Mouse (Mus musculus): ENCODE measurements around the gene Vangl2. TPM values are rescaled to one million over a fixed set of nuclear protein-coding genes. Genes with fewer than 3 reads are reported as not detected.

Gene Vangl2
- polyA plus RNA-seq, 1 experiment from 2014 or later: 2.3 TPM

DNA sequence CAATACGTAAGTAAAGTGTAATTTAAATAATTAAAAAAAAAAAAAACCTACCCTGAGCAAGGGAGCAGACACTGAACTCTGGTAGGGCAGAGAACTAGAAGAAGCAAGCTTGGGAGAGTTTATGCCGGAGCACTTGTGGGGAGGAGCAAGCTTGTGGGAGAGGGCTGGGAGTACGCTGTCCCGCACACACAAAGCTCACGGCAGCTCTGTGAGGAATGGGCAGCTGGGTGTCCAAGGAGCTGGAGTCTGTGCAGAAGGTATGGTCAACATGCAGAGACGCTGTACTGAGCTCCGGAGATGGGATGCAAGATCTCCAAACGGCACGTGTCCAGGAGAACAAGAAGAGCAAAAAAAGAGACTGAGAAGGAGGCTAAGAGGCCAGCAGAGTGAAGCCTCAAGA is 13.5 kb downstream of the Vangl2 start:
- no peak overlapping the region for H3K4me3 ChIP-seq
- H3K9ac ChIP-seq: no peak overlapping the region
- H3K4me2 ChIP-seq: no peak overlapping the region
- no peaks in the 10 kb centered on the region; the same call in 1 of the 2 replicates for H3K4me1 ChIP-seq
- peaks cover 2% of the 10 kb centered on the region for H3K36me3 ChIP-seq
- ATAC-seq: no peak
- no peaks in the 10 kb centered on the region for H3K27me3 ChIP-seq (replicated peaks)
- no peaks in the 10 kb centered on the region for H3K9me3 ChIP-seq (replicated peaks)
- H3K27ac ChIP-seq: no peak overlapping the region
- WGBS (ENCODE audit: insufficient replicate concordance): 77% methylated on average over 9 of the region's 9 CpGs

DNA sequence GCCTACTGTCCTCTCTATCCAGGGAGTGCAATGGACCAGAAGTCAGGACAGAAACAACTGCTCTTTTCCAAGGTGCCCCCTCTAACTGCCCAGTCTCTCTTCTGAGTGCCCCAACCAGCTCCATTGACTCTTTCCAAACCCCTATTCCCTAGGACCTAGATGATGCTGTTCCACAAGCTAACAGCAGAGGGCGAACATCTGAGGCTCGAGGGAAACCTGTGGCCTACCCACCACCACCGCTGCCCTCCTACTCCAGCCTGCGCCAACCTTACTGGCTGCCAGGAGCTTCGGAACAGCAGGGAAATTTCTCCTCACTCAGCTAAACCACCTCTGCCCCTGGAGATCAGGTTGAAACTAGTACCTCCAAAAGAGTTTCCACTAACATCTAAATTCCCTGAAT is 16.2 kb downstream of the Vangl2 start:
- H3K9ac ChIP-seq: no peak overlapping the region
- no peak overlapping the region for H3K4me2 ChIP-seq
- peaks cover 23% of the 10 kb centered on the region for H3K36me3 ChIP-seq
- H3K4me1 ChIP-seq: no peaks in the 10 kb centered on the region; the same call in 1 of the 2 replicates
- no peak overlapping the region for H3K4me3 ChIP-seq
- H3K9me3 ChIP-seq (replicated peaks): no peaks in the 10 kb centered on the region
- WGBS (ENCODE audit: insufficient replicate concordance): 34% methylated on average over 5 of the region's 5 CpGs
- no peaks in the 10 kb centered on the region for H3K27me3 ChIP-seq (replicated peaks)
- no peak overlapping the region for H3K27ac ChIP-seq
- ATAC-seq: no peak

DNA sequence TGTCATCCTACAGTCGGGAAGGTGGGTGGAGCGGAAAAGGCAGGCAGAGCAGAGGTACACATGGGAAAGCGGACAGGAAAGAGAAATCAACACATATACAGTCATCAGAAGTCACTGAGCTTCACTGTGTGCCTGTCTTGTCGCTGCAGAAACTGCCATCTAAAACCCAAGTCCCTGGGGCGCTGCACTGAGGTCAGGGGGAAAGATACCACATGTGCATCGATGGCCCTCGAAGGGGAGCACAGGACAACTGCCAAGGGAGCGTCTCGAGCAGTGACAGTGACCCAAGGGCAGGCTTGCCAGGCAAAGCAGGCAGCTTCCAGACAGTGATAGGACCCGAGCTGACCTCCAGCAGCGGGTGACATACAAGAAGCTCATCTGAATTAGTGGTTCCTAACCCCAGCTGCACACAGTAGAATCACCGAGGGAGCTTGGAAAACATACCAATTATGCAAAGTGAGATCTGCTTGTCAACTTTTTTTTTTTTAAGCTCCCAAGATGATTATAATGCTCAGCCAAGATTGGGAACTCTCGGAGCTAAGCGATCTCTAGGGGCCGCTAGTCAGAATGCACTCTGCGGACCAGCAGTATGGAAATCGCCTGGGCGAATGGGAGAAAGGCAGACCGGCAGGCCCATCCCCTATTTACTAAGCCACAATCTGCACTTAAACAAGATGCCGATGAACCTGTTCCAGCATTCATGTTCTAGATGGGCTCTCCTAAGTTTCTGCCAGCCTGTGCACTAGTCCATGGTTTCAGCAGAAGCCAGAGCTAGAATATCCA is 18.0 kb downstream of the Vangl2 start:
- WGBS (ENCODE audit: insufficient replicate concordance): 79% methylated on average over 20 of the region's 20 CpGs
- peaks cover 37% of the 10 kb centered on the region for H3K36me3 ChIP-seq
- H3K9me3 ChIP-seq (replicated peaks): no peaks in the 10 kb centered on the region
- H3K4me1 ChIP-seq: no peaks in the 10 kb centered on the region
- H3K27me3 ChIP-seq (replicated peaks): no peaks in the 10 kb centered on the region
- H3K9ac ChIP-seq: no peak overlapping the region
- no peak overlapping the region for H3K4me2 ChIP-seq
- H3K27ac ChIP-seq: no peak overlapping the region
- no peak for ATAC-seq
- no peak overlapping the region for H3K4me3 ChIP-seq

DNA sequence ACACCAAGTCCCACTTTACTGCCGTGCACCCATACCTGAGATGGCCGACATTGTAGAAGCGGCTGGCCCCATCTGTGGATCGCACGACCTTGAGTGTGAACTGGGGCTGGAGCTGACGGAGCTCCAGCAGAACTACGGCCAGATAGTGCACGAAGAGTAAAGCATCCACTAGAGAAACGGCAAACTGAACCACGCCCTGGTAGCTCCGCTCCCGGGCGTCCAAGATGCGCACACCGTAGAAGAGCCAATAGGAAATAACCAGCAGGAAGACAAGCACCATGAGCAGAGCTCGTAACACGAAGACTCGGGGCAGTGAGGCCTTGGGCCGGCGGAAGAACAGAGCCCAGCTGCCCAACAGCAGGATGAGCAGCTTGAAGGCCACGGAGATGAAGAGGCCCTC is 18.8 kb downstream of the Vangl2 start:
- Histone ChIP-seq H3K9ac (no peak overlapping the region), H3K9me3 (replicated peaks) (no peaks in the 10 kb centered on the region), H3K4me2 (no peak overlapping the region), H3K4me3 (no peak overlapping the region), H3K27ac (no peak overlapping the region), H3K4me1 (no peaks in the 10 kb centered on the region), H3K36me3 (peaks cover 37% of the 10 kb centered on the region), H3K27me3 (replicated peaks) (no peaks in the 10 kb centered on the region)
- WGBS (ENCODE audit: insufficient replicate concordance): 87% methylated on average over 21 of the region's 21 CpGs
- ATAC-seq: no peak

DNA sequence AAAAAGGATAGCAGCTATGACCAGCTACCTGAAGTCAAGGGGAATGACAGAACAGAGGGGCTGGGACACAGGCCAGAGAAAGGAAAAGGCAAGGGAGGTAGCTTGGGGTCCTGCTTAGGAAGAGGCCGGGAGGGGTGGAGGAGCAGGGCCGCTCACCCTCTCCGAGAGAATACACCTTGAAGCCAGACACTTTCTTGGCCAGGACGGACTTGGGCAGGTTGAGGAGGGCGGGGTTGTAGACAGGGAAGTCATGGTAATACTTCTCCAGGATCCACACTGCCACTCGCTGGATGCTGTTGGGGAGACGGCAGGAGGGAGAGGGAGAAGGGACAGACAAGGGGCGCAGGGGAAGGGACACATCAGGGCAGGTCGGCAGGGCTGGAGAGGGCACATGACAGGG is 19.9 kb downstream of the Vangl2 start:
- Histone ChIP-seq H3K4me3 (no peak overlapping the region), H3K4me2 (no peak overlapping the region), H3K9me3 (replicated peaks) (no peaks in the 10 kb centered on the region), H3K4me1 (no peaks in the 10 kb centered on the region), H3K27me3 (replicated peaks) (no peaks in the 10 kb centered on the region), H3K36me3 (peaks cover 37% of the 10 kb centered on the region), H3K9ac (no peak overlapping the region), H3K27ac (no peak overlapping the region)
- WGBS (ENCODE audit: insufficient replicate concordance): 90% methylated on average over 9 of the region's 9 CpGs
- ATAC-seq: no peak

DNA sequence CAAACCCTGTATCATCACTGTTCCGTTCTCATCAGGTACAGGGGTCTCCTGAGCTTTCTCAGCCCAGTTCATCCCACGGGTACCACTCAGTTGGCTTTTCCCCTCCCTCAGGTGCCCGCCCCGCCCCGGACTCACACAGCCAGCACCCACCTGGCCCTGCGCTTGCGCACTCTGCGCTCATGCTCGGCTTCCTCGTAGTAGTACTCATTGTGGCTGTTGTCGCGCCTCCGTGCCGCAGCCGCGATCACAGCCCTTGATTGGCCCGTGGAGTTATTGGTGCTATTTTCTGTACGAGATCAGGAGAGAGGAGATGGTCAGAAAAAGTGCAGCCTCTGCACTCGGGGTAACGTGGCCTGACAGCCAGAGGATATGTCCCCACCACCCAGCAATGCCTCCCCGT is 20.5 kb downstream of the Vangl2 start:
- Histone ChIP-seq H3K27me3 (replicated peaks) (no peaks in the 10 kb centered on the region), H3K4me1 (no peaks in the 10 kb centered on the region), H3K4me3 (no peak overlapping the region), H3K36me3 (peaks cover 37% of the 10 kb centered on the region), H3K9me3 (replicated peaks) (no peaks in the 10 kb centered on the region), H3K4me2 (no peak overlapping the region), H3K27ac (no peak overlapping the region), H3K9ac (no peak overlapping the region)
- ATAC-seq: no peak
- 95% methylated on average over 20 of the region's 21 CpGs for WGBS (ENCODE audit: insufficient replicate concordance)

DNA sequence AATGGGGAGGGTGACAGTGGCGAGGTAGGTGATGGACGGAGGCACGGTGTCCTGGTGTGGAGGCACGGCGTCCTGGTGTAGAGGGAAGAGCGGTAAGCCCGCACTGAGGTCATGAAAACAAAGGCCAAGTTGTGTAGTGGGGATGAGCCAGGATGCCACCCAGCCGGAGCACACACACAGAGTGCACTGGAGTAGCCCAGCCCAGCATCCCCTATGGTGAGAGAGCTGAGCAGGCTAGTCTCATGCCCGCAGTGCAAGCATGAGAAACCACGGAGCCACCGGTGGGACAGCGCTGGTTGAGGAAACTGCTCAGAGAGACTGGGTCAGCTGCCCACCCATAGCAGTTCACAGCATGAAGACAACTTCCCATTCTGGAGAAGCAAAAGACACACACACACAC is 26.6 kb downstream of the Vangl2 start:
- no peak for ATAC-seq
- Histone ChIP-seq H3K9ac (no peak overlapping the region), H3K4me1 (no peaks in the 10 kb centered on the region), H3K27me3 (replicated peaks) (no peaks in the 10 kb centered on the region), H3K9me3 (replicated peaks) (no peaks in the 10 kb centered on the region), H3K36me3 (peaks cover 11% of the 10 kb centered on the region), H3K4me2 (no peak overlapping the region), H3K4me3 (no peak overlapping the region), H3K27ac (no peak overlapping the region)
- 63% methylated on average over 12 of the region's 12 CpGs for WGBS (ENCODE audit: insufficient replicate concordance)

DNA sequence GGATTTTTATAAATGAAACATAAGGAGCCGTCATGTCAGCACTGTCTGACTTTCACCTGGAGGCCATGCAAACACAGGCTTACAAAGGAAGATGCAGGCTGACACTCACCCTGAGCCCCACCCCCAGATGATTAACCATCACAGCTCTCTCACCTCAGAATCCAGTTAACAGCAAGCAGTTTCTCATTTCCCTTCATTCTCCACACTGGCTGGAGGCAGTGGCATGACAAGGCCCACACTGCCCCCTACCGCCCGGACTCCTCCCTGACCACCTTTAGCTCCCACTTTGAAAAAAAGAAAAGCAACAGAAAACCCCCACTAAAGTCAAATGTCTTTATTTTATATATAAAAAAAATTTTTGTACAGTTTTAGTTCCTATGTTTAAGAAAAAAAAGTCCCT is 27.6 kb downstream of the Vangl2 start:
- no peaks in the 10 kb centered on the region for H3K27me3 ChIP-seq (replicated peaks)
- 35% methylated on average over 3 of the region's 3 CpGs for WGBS (ENCODE audit: insufficient replicate concordance)
- H3K4me2 ChIP-seq: no peak overlapping the region
- H3K36me3 ChIP-seq: peaks cover under 1% of the 10 kb centered on the region; the same call in 1 of the 2 replicates
- no peak for ATAC-seq
- no peak overlapping the region for H3K27ac ChIP-seq
- H3K4me1 ChIP-seq: 0 out of 2 replicates have a peak, but pooled peaks cover under 1% of the 10 kb centered on the region
- no peak overlapping the region for H3K9ac ChIP-seq
- H3K4me3 ChIP-seq: no peak overlapping the region
- no peaks in the 10 kb centered on the region for H3K9me3 ChIP-seq (replicated peaks)

DNA sequence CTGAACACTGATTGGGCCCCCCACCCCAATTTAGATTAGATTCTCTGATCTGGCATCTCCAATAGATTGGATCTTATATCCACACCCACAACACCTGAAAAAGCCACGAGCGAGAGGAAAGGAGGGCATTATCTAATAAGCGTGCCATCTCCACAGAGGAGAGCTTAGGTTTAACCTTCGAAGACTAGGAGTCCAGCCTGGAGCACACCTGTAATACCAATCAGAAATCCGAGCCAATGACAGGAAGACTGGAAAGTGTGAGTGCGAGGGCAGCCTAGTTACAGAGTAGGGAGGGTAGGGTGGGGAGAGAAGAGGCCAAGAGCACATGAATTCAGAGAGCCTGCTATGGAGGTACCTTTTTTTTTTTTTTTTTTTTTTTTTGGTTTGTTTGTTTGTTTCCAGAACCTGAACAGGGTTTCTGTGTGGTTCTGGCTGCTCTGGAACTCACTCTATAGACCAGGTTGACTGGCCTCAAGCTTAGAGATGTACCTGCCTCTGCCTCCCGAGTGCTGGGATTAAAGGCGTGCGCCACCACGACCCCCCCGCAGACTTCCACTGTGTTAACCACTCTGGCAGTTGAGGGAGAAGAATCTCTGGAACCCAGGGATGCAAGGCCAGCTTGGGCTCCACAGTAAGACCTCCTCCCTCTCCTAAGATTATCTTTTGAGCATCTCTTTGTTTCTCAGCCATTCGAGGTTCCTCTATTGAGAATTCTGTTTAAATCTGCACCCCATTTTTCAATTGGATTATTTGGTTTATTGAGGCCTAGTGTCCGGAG is 29.2 kb downstream of the Vangl2 start:
- no peaks in the 10 kb centered on the region for H3K9me3 ChIP-seq (replicated peaks)
- ATAC-seq: no peak
- no peak overlapping the region for H3K4me3 ChIP-seq
- WGBS (ENCODE audit: insufficient replicate concordance): 68% methylated on average over 13 of the region's 13 CpGs
- peaks cover 14% of the 10 kb centered on the region for H3K4me1 ChIP-seq
- H3K4me2 ChIP-seq: no peak overlapping the region
- no peaks in the 10 kb centered on the region; the same call in 1 of the 2 replicates for H3K36me3 ChIP-seq
- no peak overlapping the region for H3K9ac ChIP-seq
- no peaks in the 10 kb centered on the region for H3K27me3 ChIP-seq (replicated peaks)
- H3K27ac ChIP-seq: no peak overlapping the region

DNA sequence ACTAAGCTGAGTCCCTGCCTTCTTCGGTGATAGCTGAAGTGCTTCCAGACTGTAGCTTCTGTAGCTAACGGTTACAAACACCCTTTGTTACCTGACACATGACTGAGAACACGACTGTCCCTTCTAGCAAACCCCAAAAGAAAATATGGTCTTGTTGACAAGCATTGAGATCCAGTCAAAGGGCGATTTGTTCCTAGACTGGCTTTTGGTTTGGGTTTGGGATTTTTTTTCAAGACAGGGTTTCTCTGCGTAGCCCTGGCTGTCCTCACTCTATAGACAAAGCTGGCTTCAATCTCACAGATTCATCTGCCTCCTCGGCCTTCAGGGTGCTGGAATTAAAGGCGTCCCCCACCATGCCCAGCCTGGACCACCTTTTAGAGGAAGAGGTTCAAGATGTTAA is 31.5 kb downstream of the Vangl2 start:
- 66% methylated on average over 7 of the region's 7 CpGs for WGBS (ENCODE audit: insufficient replicate concordance)
- H3K9me3 ChIP-seq (replicated peaks): no peaks in the 10 kb centered on the region
- H3K4me3 ChIP-seq: no peak overlapping the region
- H3K9ac ChIP-seq: no peak overlapping the region
- H3K4me2 ChIP-seq: no peak overlapping the region
- H3K27ac ChIP-seq: no peak overlapping the region
- H3K27me3 ChIP-seq (replicated peaks): no peaks in the 10 kb centered on the region
- H3K36me3 ChIP-seq: no peaks in the 10 kb centered on the region
- peaks cover 14% of the 10 kb centered on the region for H3K4me1 ChIP-seq
- ATAC-seq: no peak

DNA sequence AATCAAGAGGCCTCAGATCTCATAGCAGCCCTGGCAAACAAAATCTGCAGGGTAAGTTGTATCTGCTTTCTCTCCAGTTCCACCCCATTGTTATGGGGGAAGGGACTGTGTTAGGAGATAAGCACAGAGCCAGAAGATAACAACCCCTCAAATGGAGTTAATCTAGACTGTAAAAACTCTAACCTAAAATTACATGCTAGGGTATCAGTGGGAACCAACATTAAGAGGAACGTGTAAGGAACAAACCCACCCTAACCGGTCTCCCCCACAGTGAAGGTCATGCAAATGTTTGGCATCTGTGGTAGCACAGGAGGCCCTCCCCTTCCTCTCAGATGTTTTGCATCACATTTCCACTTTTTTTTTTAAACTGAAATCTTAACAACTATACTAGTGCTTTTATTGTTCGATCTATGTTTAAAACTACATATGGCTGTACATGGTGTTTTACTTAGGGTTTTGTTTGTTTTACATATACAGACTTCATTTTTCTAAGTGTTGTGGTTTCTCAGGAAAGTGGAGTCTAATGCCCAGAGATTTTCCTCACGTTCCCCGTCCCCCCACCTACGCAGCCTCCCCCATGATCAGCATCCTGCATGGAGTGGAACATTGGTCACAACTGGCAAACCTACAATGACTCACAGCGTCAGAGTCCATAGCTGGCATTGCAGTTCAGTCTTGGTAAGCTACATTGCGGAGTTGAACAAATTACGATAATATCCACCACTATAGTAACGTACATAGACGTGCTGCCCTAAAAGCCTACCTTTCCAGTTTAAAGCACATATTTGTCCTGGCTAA is 33.1 kb downstream of the Vangl2 start:
- Histone ChIP-seq H3K27me3 (replicated peaks) (no peaks in the 10 kb centered on the region), H3K4me1 (peaks cover 14% of the 10 kb centered on the region), H3K9me3 (replicated peaks) (no peaks in the 10 kb centered on the region), H3K4me3 (no peak overlapping the region), H3K4me2 (no peak overlapping the region), H3K9ac (no peak overlapping the region), H3K27ac (no peak overlapping the region), H3K36me3 (no peaks in the 10 kb centered on the region)
- 64% methylated on average over 11 of the region's 11 CpGs for WGBS (ENCODE audit: insufficient replicate concordance)
- ATAC-seq: no peak

DNA sequence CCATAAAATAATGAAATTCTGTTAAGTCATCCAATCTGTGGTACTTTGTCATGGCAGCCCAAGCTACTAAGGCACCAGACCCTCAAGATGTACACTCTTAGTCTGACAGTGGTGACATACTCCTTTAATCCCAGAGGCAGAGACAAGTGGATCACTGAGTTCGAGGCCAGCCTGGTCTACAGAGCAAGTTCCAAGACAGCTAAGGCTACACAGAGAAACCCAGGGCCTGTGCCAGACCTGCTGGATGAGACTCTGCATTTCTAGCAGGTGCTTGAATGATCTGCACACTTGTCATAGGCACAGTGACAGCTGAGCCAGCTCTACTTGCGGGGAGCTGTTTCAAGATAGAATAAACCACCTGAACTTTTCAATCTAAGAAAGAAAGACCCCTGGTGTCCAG is 33.7 kb downstream of the Vangl2 start:
- no peak for ATAC-seq

More for the DNA sequence above, 33.7 kb downstream of the Vangl2 start:
- Histone ChIP-seq H3K4me1 (peaks cover 14% of the 10 kb centered on the region), H3K27me3 (replicated peaks) (no peaks in the 10 kb centered on the region), H3K4me3 (no peak overlapping the region), H3K9ac (no peak overlapping the region), H3K27ac (no peak overlapping the region), H3K9me3 (replicated peaks) (no peaks in the 10 kb centered on the region), H3K36me3 (no peaks in the 10 kb centered on the region), H3K4me2 (no peak overlapping the region)
- WGBS (ENCODE audit: insufficient replicate concordance): 64% methylated on average over 2 of the region's 2 CpGs
